Mouse (Mus musculus): ENCODE measurements around the gene Pde4b. TPM values are rescaled to one million over a fixed set of nuclear protein-coding genes. Genes with fewer than 3 reads are reported as not detected.
"Not testable (repeated sequence)": the region's sequence is repeated elsewhere in the genome, so short reads cannot be mapped to it uniquely, and the experiment has no call there.

Gene Pde4b
- 2.5 TPM for polyA plus RNA-seq (2021)

DNA sequence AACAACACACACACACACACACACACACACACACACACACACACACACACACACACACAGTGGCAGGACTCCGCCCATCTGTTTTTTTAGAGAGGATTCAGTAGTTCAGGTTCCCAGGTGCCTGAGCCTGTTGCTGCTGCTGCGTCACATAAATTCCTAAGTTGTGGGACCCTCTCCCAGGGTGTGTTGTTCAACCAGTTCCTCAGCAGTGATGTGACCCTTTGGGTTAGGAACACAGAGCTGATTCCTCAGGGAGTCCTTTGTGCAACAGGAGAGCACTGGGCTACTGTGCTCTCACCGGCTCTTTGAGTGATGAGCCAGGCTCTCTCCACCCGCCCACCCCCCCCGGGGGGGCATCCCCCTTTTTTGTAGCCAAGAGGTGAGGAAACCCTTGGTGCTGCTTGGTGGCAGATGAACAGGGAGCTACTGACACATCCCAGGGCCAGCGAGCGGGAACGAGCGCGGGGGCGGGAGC lies at the start of gene Pde4b:
Pde4b (plus strand) TSS at position 453 of the 475 bp plus-strand sequence.
- TF ChIP-seq CTCF (IDR thresholded peaks at IDR 0.05), result no peak

DNA sequence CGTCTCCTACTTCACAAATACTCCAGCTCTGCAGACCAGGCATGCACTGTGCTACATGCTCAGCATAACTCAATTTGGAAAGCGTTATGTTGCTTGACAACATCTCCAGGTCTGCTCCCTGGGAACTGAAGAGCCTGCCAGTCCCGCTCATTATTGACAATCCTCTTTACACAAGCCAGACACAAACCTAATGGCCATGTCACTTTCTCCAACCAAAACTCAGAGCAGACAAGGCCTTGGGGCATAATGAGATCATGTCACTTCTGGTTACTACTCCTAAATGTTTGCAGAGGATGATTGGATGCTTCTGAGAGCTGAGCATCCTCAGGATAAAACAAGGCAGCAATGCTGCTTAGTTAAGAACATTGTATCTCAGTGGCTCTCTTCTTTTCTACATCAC lies 47.2 kb upstream of the Pde4b start:
- ATAC-seq (no peak), DNase-seq (ENCODE audit: low read depth, low spot score) (no peak)
- no peak for TF ChIP-seq CTCF (IDR thresholded peaks at IDR 0.05)
- ChIA-PET CTCF (no interaction called here), POLR2A (no interaction called here)
- in situ Hi-C loops (cut with MboI; ENCODE audit: low pct_unique_long_range_greater_than_20kb), result no loop called here
- H3K27me3 ChIP-seq, result no peaks in the 10 kb centered on the region

More for the DNA sequence above, at the start of gene Pde4b:
- ChIA-PET POLR2A (no interaction called here), CTCF (no interaction called here)
- in situ Hi-C loops (cut with MboI; ENCODE audit: low pct_unique_long_range_greater_than_20kb), result no loop called here
- H3K27me3 ChIP-seq, result peaks cover 15% of the 10 kb centered on the region
- DNase-seq (ENCODE audit: low read depth, low spot score) (no peak), ATAC-seq (no peak)

DNA sequence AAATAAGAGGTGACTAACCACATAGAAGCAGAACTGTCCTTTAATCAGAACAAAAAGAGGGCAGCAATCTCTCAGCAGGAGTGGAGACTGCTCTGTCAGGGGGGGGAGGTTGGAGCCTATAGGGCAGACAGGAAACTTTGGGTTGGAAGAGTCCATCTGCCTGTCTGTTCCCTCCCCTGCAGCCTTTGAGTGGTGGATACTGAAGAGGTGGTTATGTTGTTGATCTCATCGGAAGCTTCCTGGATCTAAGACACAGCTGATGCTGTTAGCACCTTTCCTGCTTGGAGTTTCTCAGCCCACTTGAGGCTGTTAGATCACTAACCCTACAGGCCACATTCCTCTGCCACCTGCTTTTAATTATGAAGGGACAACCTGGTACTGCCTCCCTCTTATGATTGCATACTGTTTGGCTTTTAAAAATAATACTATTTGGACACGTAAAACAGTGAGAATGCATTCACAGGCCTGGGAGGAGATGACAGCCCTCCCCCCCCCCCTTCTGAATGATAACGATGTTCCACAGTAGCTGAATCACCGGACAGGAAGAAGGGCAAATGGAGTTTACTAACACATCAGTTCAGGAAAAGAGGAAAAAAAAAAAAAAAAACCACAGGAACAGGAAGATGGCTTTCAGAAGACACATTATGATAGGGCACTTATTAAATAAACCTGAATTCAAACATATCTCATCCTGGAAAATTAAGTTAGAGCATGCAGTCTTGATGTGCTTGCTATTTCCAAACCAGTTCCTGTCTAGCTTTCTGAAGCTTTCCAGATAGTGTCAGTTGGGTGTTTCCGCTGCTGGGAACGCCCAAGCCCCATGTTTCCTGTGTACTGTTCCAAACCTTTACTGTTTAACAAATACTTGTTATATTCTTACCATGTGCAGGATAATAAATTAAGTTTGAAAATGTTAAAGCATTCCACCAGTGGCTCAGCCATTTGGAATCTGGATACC lies 41.9 kb upstream of the Pde4b start:
- DNase-seq (ENCODE audit: low read depth, low spot score) (no peak), ATAC-seq (no peak)
- no peaks in the 10 kb centered on the region for H3K27me3 ChIP-seq
- TF ChIP-seq CTCF (IDR thresholded peaks at IDR 0.05), result no peak
- in situ Hi-C loops (cut with MboI; ENCODE audit: low pct_unique_long_range_greater_than_20kb), result no loop called here
- CTCF ChIA-PET, result interaction anchor here (1.2 kb wide), 1 partner anchor 18 kb away, joined by 3 read pairs; no protein-coding TSS in a partner anchor
- POLR2A ChIA-PET, result no interaction called here

DNA sequence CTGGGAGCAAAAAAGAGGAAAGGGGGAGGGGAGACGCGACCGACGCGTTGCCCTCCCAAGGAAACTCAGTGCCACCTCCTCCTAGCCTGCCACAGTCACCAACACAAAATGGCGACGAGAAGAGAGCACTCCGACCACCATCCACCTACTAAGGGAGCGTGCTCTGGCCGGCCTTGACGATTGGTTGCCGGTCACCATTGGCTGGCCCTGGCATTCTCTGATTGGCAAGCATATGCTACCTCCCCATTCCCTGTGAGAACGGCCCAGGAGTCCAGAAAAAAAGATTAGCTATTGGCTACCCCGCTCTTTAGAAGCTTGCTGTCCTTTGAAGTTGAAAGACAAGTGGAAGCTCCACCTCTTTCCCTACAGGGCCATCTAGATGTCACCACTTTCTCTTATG lies 38.0 kb upstream of the Pde4b start:
- in situ Hi-C loops (cut with MboI; ENCODE audit: low pct_unique_long_range_greater_than_20kb); DNase-seq (ENCODE audit: low read depth, low spot score); H3K27me3 ChIP-seq; ATAC-seq; POLR2A ChIA-PET; CTCF ChIA-PET: not testable (repeated sequence)

DNA sequence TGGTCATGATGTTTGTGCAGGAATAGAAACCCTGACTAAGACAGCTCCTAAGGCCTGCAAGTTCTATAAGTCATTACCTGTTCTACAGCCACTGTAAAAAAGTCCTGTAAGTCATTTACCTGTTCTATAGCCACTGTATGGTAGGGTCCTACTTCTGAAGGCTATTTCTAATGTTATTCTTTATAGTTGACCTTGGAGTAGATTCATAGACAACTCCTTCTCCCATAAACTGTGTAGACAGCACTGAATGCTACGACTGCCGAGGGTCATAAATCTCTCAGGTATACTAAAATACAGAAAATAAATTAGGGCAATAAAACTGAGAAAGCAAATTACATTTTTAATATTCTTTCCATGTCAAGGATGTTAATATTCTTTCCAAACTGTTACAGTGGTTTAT lies 26.0 kb upstream of the Pde4b start:
- no peak for ATAC-seq

DNA sequence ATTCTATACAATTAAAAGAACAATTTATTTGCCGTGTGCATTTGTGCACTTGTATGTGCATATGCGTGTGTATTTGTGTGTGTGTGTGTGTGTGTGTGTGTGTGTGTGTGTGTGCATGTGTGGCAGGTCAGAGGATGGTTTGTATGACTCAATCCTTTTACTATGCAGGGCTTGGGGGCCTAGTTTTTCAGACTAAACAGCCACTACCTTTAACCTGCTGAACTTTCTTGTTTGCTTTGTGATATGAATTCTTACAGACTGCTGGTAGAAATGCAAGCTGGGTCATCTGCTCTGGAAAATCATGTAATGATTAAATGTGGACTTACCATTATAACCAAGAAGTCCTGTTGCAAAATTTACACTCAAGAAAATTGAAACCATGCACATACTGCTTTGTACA lies 18.0 kb upstream of the Pde4b start:
- ATAC-seq (no peak), DNase-seq (ENCODE audit: low read depth, low spot score) (no peak)
- H3K27me3 ChIP-seq, result no peaks in the 10 kb centered on the region
- in situ Hi-C loops (cut with MboI; ENCODE audit: low pct_unique_long_range_greater_than_20kb), result no loop called here
- POLR2A ChIA-PET, result no interaction called here
- no peak for TF ChIP-seq CTCF (IDR thresholded peaks at IDR 0.05)
- CTCF ChIA-PET, result no interaction called here

More for the DNA sequence above, 26.0 kb upstream of the Pde4b start:
- POLR2A ChIA-PET, result no interaction called here
- CTCF ChIA-PET, result no interaction called here
- H3K27me3 ChIP-seq, result no peaks in the 10 kb centered on the region
- in situ Hi-C loops (cut with MboI; ENCODE audit: low pct_unique_long_range_greater_than_20kb), result no loop called here
- no peak for DNase-seq (ENCODE audit: low read depth, low spot score)
- TF ChIP-seq CTCF (IDR thresholded peaks at IDR 0.05), result no peak

DNA sequence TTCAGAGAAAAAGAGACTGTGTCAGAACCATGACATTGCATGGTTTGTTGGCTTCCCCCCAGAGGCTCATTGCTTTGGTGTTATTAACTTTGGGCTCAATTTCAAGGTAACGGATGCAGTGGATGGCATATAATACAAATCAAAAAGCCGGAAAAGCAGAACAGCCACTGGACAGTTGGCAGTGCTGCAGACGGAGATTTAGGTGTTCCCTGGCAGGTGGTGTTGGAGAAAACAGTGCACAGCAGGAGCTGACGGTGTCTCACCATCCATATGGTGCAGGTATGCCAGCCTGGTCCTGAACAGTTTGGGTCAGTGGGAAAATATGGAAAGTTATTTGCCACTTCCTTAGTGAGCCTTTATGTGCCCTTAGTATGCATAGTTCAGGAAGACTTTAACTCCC lies 1.0 kb upstream of the Pde4b start:
- CTCF ChIA-PET, result no interaction called here
- ATAC-seq (no peak), DNase-seq (ENCODE audit: low read depth, low spot score) (no peak)
- TF ChIP-seq CTCF (IDR thresholded peaks at IDR 0.05), result no peak
- POLR2A ChIA-PET, result no interaction called here
- in situ Hi-C loops (cut with MboI; ENCODE audit: low pct_unique_long_range_greater_than_20kb), result no loop called here
- H3K27me3 ChIP-seq, result peaks cover 15% of the 10 kb centered on the region

DNA sequence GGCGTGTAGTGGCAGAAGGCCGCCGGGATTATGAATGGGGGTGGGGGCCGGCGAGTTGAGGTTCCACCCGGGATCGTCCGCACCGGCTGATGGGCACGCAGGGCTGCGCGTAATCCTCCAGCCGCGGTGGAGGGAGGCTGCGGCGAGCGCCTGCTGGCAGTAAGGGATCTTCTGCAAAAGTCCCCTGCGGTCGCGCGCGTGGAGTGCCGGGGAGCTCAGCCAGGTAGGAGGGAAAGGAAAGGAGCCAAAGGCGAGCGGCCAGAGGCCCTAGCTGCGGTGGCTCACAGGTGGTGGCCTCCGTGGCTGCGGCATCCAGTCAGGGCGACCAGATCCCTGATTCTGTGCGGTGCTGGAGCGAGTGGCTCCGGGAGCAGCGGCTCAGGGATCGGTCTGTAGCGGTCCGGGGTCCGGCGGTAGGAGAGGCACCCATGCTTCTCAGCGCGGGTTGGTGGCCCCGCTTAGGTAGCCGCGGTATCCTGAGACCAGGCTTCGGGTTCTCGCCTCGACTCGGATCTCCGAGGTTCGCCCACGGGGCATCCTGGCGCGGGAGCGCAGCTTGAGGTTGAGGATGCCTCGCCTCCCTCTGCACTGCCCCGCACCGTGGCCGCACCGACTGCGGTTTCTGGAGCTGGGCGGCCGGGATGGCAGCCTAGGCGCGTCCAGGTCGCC lies 357 bp downstream of the Pde4b start:
- CTCF ChIA-PET, result no interaction called here
- no peak for DNase-seq (ENCODE audit: low read depth, low spot score)
- H3K27me3 ChIP-seq, result peaks cover 15% of the 10 kb centered on the region
- TF ChIP-seq CTCF (IDR thresholded peaks at IDR 0.05), result no peak
- in situ Hi-C loops (cut with MboI; ENCODE audit: low pct_unique_long_range_greater_than_20kb), result no loop called here
- ATAC-seq, result no peak
- POLR2A ChIA-PET, result no interaction called here

DNA sequence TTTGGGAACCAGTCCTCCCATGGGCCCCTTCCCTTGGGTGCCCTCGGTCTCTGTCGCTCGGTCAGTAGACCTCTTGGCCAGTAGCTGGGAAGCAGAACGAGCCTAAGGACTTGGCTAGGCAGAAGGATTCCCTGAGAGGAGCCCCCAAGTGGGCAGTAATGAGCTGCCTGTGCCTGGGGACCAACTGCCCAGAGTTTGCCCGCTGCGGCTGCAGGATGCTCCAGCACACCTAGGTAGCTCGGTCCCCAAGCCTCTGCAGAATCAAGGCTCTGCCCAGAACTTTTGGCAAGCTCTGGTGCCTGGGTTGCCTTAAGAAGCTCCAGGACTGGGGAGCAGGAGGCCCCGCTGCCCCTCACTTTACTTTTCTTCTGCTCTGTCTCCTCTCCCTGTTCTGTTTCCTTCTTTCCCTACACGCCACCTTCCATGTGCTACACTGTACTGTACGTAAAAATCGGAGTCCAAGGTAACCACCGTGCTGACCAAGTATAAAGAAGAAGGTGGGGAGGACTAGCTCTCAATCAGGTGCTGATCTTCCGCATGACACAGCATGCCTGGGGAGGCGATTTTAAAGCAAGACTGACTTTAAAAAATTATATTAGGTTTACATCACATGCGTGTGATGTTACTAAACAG lies 1.0 kb downstream of the Pde4b start:
- CTCF ChIA-PET, result no interaction called here

DNA sequence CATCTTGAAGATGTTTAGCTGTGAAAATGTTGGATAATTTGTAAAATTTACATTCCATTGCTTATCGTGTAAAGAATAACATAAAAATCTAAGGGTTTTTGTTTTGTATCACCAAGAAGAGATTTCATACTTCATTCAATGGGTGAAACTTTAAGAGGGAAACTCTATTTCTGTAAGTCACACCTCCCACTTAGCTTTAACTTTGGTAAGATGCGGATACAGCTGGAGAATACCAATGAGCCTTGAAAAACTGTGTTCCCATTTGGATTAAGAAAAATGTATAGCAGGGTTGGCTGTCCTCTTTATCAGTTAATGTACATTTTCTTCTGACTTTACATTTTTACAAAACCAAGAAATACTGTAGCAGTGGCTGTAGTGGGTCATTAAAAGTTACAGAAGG lies 8.5 kb downstream of the Pde4b start:
- POLR2A ChIA-PET, result no interaction called here

More for the DNA sequence above, 1.0 kb downstream of the Pde4b start:
- DNase-seq (ENCODE audit: low read depth, low spot score) (no peak), ATAC-seq (no peak)
- peaks cover 15% of the 10 kb centered on the region for H3K27me3 ChIP-seq
- no peak for TF ChIP-seq CTCF (IDR thresholded peaks at IDR 0.05)
- POLR2A ChIA-PET, result no interaction called here
- in situ Hi-C loops (cut with MboI; ENCODE audit: low pct_unique_long_range_greater_than_20kb), result no loop called here

DNA sequence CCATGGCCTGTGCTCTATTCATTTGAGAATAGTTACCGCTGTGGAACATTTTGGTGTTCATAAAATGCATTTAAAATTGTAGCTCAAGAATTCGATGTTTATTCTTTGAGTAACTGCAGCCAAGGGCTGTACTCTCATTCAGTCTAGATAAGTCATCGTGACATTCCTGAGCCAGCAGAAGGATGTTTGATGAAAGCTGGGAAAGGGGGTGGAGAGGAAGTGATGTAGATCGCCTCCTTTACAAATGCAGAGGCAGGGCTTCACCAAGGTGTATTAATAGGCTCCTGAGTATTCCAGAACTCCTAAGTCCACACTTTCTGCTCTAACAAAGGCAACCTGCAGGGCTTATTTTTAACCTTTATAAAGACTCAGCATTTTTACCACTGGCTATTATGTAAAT lies 14.9 kb downstream of the Pde4b start:
- H3K27me3 ChIP-seq, result no peaks in the 10 kb centered on the region
- in situ Hi-C loops (cut with MboI; ENCODE audit: low pct_unique_long_range_greater_than_20kb), result no loop called here
- no peak for DNase-seq (ENCODE audit: low read depth, low spot score)
- no peak for TF ChIP-seq CTCF (IDR thresholded peaks at IDR 0.05)
- ATAC-seq, result no peak
- POLR2A ChIA-PET, result no interaction called here
- CTCF ChIA-PET, result interaction anchor here (0.8 kb wide), 1 partner anchor 10 kb away, joined by 3 read pairs; no protein-coding TSS in a partner anchor

More for the DNA sequence above, 8.5 kb downstream of the Pde4b start:
- CTCF ChIA-PET, result no interaction called here
- DNase-seq (ENCODE audit: low read depth, low spot score) (no peak), ATAC-seq (no peak)
- no peak for TF ChIP-seq CTCF (IDR thresholded peaks at IDR 0.05)
- in situ Hi-C loops (cut with MboI; ENCODE audit: low pct_unique_long_range_greater_than_20kb), result no loop called here
- no peaks in the 10 kb centered on the region for H3K27me3 ChIP-seq
